Mouse (Mus musculus) ES-E14 (cell line): ENCODE results near the gene Me1. TPM values are rescaled to one million over a fixed set of nuclear protein-coding genes. Genes with fewer than 3 reads are reported as not detected.

Experiments used
- DNase-seq: peaks from one replicate; pipeline ENCODE4 v3.0.0-alpha.2; 2013; ENCODE audit warnings: low read depth, low spot score
- H3K27ac ChIP-seq: 2 replicates; pipeline ENCODE4 v1.5.1; 2012; ENCODE audit warnings: low read depth, mild to moderate bottlenecking, low read length, moderate library complexity, mixed read lengths; ENCODE audit not compliant: poor library complexity, insufficient read depth, severe bottlenecking
- H3K36me3 ChIP-seq: 2 replicates; pipeline ENCODE4 v1.6.1; 2012; ENCODE audit warnings: mild to moderate bottlenecking, low read length, moderate library complexity, mixed read lengths; ENCODE audit not compliant: control insufficient read depth, poor library complexity, insufficient read depth, severe bottlenecking
- H3K4me1 ChIP-seq, 2 experiments: fragments of 150-350 bp in 1 of 2; sonication (generic) in 1 of 2; 2 replicates each; pipeline ENCODE4 v1.6.1; 2012; ENCODE audit warnings: low read length in 2 of 2, mild to moderate bottlenecking in 1 of 2, mixed read lengths in 1 of 2; ENCODE audit not compliant: control insufficient read depth in 2 of 2, insufficient read depth in 2 of 2, poor library complexity in 1 of 2
- H3K4me3 ChIP-seq, 2 experiments: fragments of 150-350 bp in 1 of 2; sonication (generic) in 1 of 2; 2 replicates each; pipeline ENCODE4 v1.5.1; 2012; ENCODE audit warnings: low read length in 2 of 2, low read depth in 1 of 2, mild to moderate bottlenecking in 1 of 2, mixed read lengths in 1 of 2; ENCODE audit not compliant: insufficient read depth in 1 of 2, poor library complexity in 1 of 2, severe bottlenecking in 1 of 2
- H3K9ac ChIP-seq: 2 replicates; pipeline ENCODE4 v1.6.1; 2012; ENCODE audit warnings: low read depth, mild to moderate bottlenecking, low read length, mixed read lengths; ENCODE audit not compliant: poor library complexity, insufficient read depth, severe bottlenecking
- H3K9me3 ChIP-seq: fragments of 150-350 bp; sonication (generic); 2 replicates; pipeline ENCODE4 v1.6.1; 2012; ENCODE audit warnings: low read depth, mild to moderate bottlenecking, low read length; ENCODE audit not compliant: control insufficient read depth, insufficient read depth
- CHD2 ChIP-seq: IDR thresholded peaks from 2 replicates; pipeline ENCODE4 v1.6.1; 2014; ENCODE audit warnings: mild to moderate bottlenecking, low read depth, low read length, inconsistent platforms
- HCFC1 ChIP-seq: IDR thresholded peaks from 2 replicates; pipeline ENCODE4 v1.6.1; 2012; ENCODE audit warnings: low read length, inconsistent platforms, borderline replicate concordance; ENCODE audit not compliant: insufficient read depth
- MAFK ChIP-seq: IDR thresholded peaks from 2 replicates; pipeline ENCODE4 v1.6.1; 2014; ENCODE audit warnings: mild to moderate bottlenecking, low read depth, low read length, inconsistent platforms; ENCODE audit not compliant: insufficient read depth
- ZC3H11A ChIP-seq: IDR thresholded peaks from 2 replicates; pipeline ENCODE4 v1.6.1; 2012; ENCODE audit warnings: low read depth, mild to moderate bottlenecking, inconsistent platforms, low read length, borderline replicate concordance
- ZNF384 ChIP-seq: IDR thresholded peaks from 2 replicates; pipeline ENCODE4 v1.6.1; 2012; ENCODE audit warnings: low read depth, low read length, inconsistent platforms
- in situ Hi-C, 2 experiments: fragments of 600-800 bp; cut with MboI; formaldehyde crosslinking; loops; one replicate each; pipeline ENCODE4 v1.15.1; 2025; ENCODE audit warnings: low sequenced_read_pairs in 2 of 2, inconsistent platforms in 1 of 2; ENCODE audit not compliant: unreplicated experiment in 2 of 2
- total RNA-seq: library from RNA; depleted of rRNA; stranded (reverse); fragments of 300-350 nt; gene quantifications from 2 replicates; pipeline ENCODE4 v1.2.3, GENCODE M21; 2012

Gene Me1
- total RNA-seq, 1 experiment, result 13.4 TPM

GRCm38 (mm10) chr9:86592676-86593668 is 102.8 kb downstream of the Me1 start:
- no peak overlapping the region for H3K9ac ChIP-seq
- no peaks in the 10 kb centered on the region for H3K9me3 ChIP-seq
- H3K4me1 ChIP-seq, result no peaks in the 10 kb centered on the region; a peak in 1 of 4 replicates
- in situ Hi-C loops, result loop anchor here (10.0 to 25.0 kb wide), 2 partner anchors 152 to 169 kb away; partner anchors contain the start of gene Prss35 (in 1 of the 2)
- TF ChIP-seq MAFK, result no peak
- no peak for TF ChIP-seq ZNF384
- TF ChIP-seq HCFC1, result no peak
- no peak for TF ChIP-seq CHD2
- no peak for TF ChIP-seq ZC3H11A
- H3K4me3 ChIP-seq, result no peak overlapping the region
- no peak overlapping the region for H3K27ac ChIP-seq
- no peaks in the 10 kb centered on the region for H3K36me3 ChIP-seq
- no peak for DNase-seq

DNA sequence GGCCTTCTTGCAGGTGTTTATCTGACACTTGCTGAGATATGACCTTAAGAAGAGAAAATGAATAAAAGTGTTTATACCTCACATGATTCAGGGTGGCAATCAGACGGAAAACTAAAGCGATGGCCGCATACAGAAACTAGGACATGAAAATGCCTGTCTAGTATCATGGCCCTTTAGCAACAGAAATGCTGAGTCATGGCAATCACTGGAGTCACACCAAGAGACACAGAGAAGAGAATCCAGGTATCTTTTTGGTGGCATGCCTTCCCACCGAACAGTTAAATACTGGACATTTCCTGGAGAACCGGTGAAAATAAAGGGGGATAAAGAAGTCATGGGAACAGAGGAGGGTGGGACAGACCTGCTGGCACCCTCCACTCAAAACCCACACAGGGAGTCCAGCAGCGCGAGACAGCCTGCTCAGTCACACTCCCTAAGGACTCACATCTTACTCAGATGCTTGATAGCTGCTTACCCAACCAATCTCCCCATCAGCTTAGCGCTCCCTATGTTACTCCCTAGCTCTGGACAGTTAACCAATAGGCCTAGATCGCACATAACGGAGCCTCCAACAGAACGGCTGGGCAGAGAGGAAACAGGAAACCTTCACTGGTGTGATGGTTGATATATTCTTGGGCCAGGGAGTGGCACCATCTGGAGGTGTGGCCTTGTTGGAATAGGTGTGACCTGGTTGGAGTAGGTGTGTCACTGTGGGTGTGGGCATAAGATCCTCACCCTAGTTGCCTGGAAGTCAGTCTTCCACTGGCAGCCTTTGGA is 108.5 kb downstream of the Me1 start:
- Histone ChIP-seq H3K27ac (no peak overlapping the region), H3K9ac (no peak overlapping the region), H3K4me1 (peaks cover 0 to 2% of the 10 kb centered on the region in 2 experiments; a peak in 2 of 4 replicates), H3K36me3 (no peaks in the 10 kb centered on the region), H3K4me3 (no peak overlapping the region), H3K9me3 (no peaks in the 10 kb centered on the region)
- no peak for DNase-seq
- peak; percentile 90 for TF ChIP-seq MAFK
- TF ChIP-seq CHD2, result no peak
- in situ Hi-C loops, result loop anchor here in 1 of 2 experiments (25.0 kb wide), 1 partner anchor 175 kb away; no protein-coding TSS in a partner anchor

DNA sequence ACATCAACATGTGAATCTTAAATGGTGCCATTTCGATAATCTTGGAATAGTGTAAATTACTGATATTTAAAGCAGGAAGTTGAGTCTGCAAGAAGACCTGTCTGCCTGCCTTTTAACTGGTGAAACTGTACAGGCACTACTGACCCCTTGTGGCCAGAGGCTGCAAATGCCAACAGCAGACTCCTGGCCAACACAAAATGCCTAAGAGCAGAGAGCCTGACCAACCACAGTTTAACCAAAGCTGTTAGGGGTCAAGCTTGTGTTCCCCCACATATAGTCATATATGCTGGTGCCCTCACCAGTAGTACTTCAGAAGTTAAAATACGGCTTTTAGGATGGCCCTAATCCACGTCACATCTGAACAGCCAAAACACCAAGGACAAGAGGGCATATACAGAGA is 112.0 kb downstream of the Me1 start:
- no peaks in the 10 kb centered on the region for H3K36me3 ChIP-seq
- H3K27ac ChIP-seq, result no peak overlapping the region
- no peak overlapping the region for H3K4me3 ChIP-seq
- no peak overlapping the region for H3K9ac ChIP-seq
- DNase-seq, result no peak
- TF ChIP-seq CHD2 (no peak), ZNF384 (no peak), ZC3H11A (peak; percentile 38; the same call in 1 of the 2 replicates)
- H3K4me1 ChIP-seq, result peaks cover 0 to 2% of the 10 kb centered on the region in 2 experiments; a peak in 2 of 4 replicates
- in situ Hi-C loops, result loop anchor here in 1 of 2 experiments (25.0 kb wide), 1 partner anchor 179 kb away; no protein-coding TSS in a partner anchor
- H3K9me3 ChIP-seq, result no peaks in the 10 kb centered on the region

DNA sequence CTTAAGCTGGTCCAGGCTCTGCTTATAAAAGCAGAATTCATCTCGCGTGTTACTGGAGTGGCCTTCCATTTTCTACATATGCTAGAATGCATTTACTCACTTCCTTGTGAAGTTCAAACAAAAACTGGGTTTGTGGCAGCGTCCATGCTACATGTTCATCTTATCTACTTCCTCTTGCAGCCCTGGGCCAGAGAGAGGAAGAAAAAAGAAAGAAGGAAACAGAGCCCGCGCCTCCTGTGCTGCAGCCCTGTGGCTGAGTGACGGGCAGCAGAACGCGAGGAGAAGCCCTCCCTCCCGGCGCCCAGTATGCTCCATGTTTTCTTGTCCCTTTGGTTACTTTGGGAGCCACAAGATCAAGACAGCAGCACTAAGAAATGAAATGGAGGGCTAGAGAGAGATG is 116.1 kb downstream of the Me1 start:
- no peak overlapping the region for H3K27ac ChIP-seq
- no peak overlapping the region for H3K9ac ChIP-seq
- H3K4me1 ChIP-seq, result peaks cover 0 to 1% of the 10 kb centered on the region in 2 experiments; a peak in 1 of 4 replicates
- H3K36me3 ChIP-seq, result no peaks in the 10 kb centered on the region
- in situ Hi-C loops, result loop anchor here (10.0 to 25.0 kb wide), 2 partner anchors 115 to 183 kb away; partner anchors contain the start of genes Dop1a (in 1 of the 2) and Ube2cbp (in 1 of the 2)
- DNase-seq, result no peak
- TF ChIP-seq ZNF384 (no peak), MAFK (no peak), CHD2 (no peak), HCFC1 (no peak), ZC3H11A (no peak)
- no peaks in the 10 kb centered on the region for H3K9me3 ChIP-seq
- no peak overlapping the region for H3K4me3 ChIP-seq
